Mouse (Mus musculus) midbrain, embryonic 11.5 days (tissue): ENCODE measurements around the gene Fibin. TPM values are rescaled to one million over a fixed set of nuclear protein-coding genes. Genes with fewer than 3 reads are reported as not detected.

ENCODE experiments used
- ATAC-seq: fragments of 200-750 bp; cut with Nextera tagmentation; 2 replicates; pipeline ENCODE4 v1.8.0; 2017; ENCODE audit warnings: moderate TSS enrichment, moderate library complexity; ENCODE audit not compliant: low FRiP score
- DNase-seq: peaks from one replicate; pipeline ENCODE4 v3.0.0; 2015; ENCODE audit warnings: low spot score; ENCODE audit errors: missing footprints
- H3K27ac ChIP-seq: fragments of 300-500 bp; sonication (generic); 2 replicates; pipeline ENCODE4 v1.5.1; 2014; ENCODE audit warnings: low read depth, low read length
- H3K27me3 ChIP-seq: fragments of 300-500 bp; sonication (generic); 2 replicates; pipeline ENCODE4 v1.6.1; 2014; ENCODE audit warnings: mild to moderate bottlenecking, low read length, moderate library complexity, mixed read lengths; ENCODE audit not compliant: control insufficient read depth, insufficient read depth
- H3K36me3 ChIP-seq: fragments of 300-500 bp; sonication (generic); 2 replicates; pipeline ENCODE4 v1.6.1; 2014; ENCODE audit warnings: mild to moderate bottlenecking, low read length, moderate library complexity, mixed read lengths; ENCODE audit not compliant: control insufficient read depth, insufficient read depth
- H3K4me1 ChIP-seq: fragments of 300-500 bp; sonication (generic); 2 replicates; pipeline ENCODE4 v1.6.1; 2014; ENCODE audit warnings: low read length; ENCODE audit not compliant: control insufficient read depth, insufficient read depth
- H3K4me2 ChIP-seq: fragments of 300-500 bp; sonication (generic); 2 replicates; pipeline ENCODE4 v1.6.1; 2014; ENCODE audit warnings: mild to moderate bottlenecking, moderate library complexity
- H3K4me3 ChIP-seq: fragments of 300-500 bp; sonication (generic); 2 replicates; pipeline ENCODE4 v1.5.1; 2014; ENCODE audit warnings: low read depth, low read length
- H3K9ac ChIP-seq: fragments of 300-500 bp; sonication (generic); 2 replicates; pipeline ENCODE4 v1.6.1; 2014; ENCODE audit warnings: low read length
- H3K9me3 ChIP-seq: fragments of 300-500 bp; sonication (generic); 2 replicates; pipeline ENCODE4 v1.6.1; 2016; ENCODE audit warnings: low read length; ENCODE audit not compliant: control insufficient read depth
- WGBS: fragments of 180-500 bp; shearing (Covaris S2); extraction: QIAGEN DNeasy Blood & Tissue Kit; methylation state at CpG from one replicate; pipeline ENCODE4 v1.1.7; 2014; 5-methylcytosine and 5-hydroxymethylcytosine counted together
- polyA plus RNA-seq: library from polyadenylated mRNA; unstranded; fragments of >200 nt; fragmentation: Nextera tagmentation; extraction: Ambion mirVana; gene quantifications from 2 replicates; pipeline ENCODE4 v1.2.1, GENCODE M21; 2014

Fibin gene
- polyA plus RNA-seq, result 1.7 and 2.2 TPM in 2 replicates

GRCm38 (mm10) chr2:110362432-110363283, at the start of gene Fibin:
Gene Fibin (minus strand): TSS chr2:110363183.
- Histone ChIP-seq H3K27me3 (no peaks in the 10 kb centered on the region; the same call in 1 of the 2 replicates), H3K4me3 (peak within 1 kb of the TSS; percentile 34), H3K4me2 (peak within 1 kb of the TSS; percentile 61), H3K36me3 (no peaks in the 10 kb centered on the region), H3K27ac (no peak within 1 kb of the TSS), H3K9ac (peak within 1 kb of the TSS; percentile 50), H3K9me3 (no peaks in the 10 kb centered on the region), H3K4me1 (no peaks in the 10 kb centered on the region)
- ATAC-seq, result peak; percentile 85
- peak; percentile 95 for DNase-seq
- WGBS, result 2% methylated on average over 33 of the region's 33 CpGs

DNA sequence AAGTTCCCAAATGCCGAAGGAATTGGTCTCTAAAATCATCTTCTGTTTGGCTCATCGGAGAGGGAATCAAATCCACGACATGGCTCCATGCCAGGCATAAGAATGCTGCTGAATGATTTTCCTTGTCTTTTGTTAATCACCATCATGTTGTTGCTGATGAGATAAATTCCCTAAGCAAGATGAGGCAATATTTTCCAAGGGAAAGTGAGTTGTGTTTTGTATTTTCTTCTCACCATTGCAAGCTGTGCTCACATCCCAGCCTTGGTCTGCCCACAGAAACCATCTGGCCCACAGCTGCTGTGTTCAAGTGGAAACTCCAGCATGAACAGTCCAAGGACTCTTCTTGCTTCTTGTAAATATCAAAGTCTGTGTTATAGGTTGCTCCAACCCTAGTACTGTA, 48.4 kb upstream of the Fibin start:
- WGBS, result 95% methylated on average over 3 of the region's 3 CpGs
- Histone ChIP-seq H3K27ac (no peak overlapping the region), H3K9ac (no peak overlapping the region), H3K4me3 (no peak overlapping the region), H3K36me3 (no peaks in the 10 kb centered on the region), H3K4me1 (no peaks in the 10 kb centered on the region), H3K27me3 (no peaks in the 10 kb centered on the region), H3K9me3 (no peaks in the 10 kb centered on the region), H3K4me2 (no peak overlapping the region)
- ATAC-seq (no peak), DNase-seq (no peak)

DNA sequence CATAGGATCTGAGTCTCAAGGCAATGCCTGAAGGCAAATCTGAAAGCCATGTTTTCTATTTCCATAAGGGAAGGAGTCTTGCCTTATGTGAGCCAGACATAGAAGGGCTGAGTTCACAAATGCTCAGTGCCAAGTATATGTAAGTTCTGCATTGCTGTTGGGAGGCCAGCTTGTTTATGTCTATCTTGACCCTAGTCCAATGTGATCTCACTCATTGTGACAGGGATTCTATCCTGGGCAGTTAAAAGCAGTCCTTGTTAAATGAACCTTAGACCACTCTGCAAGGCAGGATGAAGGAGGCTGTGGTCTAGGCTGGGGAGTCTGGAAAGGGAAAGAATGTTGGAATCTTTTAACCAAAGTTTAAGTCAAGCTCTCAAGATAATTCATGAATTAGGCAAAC, 45.8 kb upstream of the Fibin start:
- ATAC-seq (no peak), DNase-seq (no peak)
- no peaks in the 10 kb centered on the region for H3K9me3 ChIP-seq
- no peaks in the 10 kb centered on the region for H3K27me3 ChIP-seq
- no peak overlapping the region for H3K9ac ChIP-seq
- H3K4me2 ChIP-seq, result no peak overlapping the region
- no peak overlapping the region for H3K4me3 ChIP-seq
- no peaks in the 10 kb centered on the region for H3K36me3 ChIP-seq
- no peaks in the 10 kb centered on the region for H3K4me1 ChIP-seq
- H3K27ac ChIP-seq, result no peak overlapping the region

DNA sequence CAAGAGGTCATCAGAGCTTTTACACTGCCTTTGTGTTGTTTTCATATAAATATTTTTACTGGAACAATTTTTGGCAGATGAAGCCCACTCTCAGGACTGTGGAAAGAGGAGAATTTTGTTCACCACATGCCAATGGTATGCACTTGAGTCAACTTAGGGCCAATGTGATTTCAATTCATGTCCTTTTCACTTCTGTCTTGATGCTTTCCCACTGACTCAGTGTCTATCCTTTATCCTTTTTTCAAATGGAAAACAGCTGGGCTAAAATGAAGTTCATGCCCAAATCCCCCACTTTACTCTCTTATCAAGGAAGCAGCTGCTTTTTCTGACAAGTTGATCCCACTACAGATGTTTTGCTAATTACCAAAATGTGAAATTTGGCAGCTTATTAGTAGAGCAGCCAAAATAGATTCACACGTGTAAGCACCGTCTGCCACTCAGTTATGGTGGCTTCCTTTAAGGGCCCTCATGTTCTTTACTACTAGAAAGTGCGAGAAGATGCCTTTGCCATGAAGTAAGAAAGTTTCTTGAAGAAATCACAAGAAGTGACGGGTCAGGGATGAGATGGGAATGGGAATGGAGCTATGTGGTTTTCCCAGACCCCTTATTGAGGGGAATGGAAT, 29.8 kb upstream of the Fibin start:
- DNase-seq (no peak), ATAC-seq (no peak)
- H3K9ac ChIP-seq, result no peak overlapping the region
- no peaks in the 10 kb centered on the region for H3K4me1 ChIP-seq
- no peak overlapping the region for H3K4me2 ChIP-seq
- no peaks in the 10 kb centered on the region for H3K9me3 ChIP-seq
- no peak overlapping the region for H3K4me3 ChIP-seq
- no peak overlapping the region for H3K27ac ChIP-seq
- H3K27me3 ChIP-seq, result no peaks in the 10 kb centered on the region
- 85% methylated on average over 4 of the region's 4 CpGs for WGBS
- H3K36me3 ChIP-seq, result no peaks in the 10 kb centered on the region

- ATAC-seq (no peak), DNase-seq (no peak)
Observed at GRCm38 (mm10) chr2:110390736-110391409, 27.9 kb upstream of the Fibin start.

GRCm38 (mm10) chr2:110379811-110380210, 16.8 kb upstream of the Fibin start:
- ATAC-seq (no peak), DNase-seq (no peak)
- H3K4me3 ChIP-seq, result no peak overlapping the region
- no peaks in the 10 kb centered on the region for H3K9me3 ChIP-seq
- H3K36me3 ChIP-seq, result no peaks in the 10 kb centered on the region
- no peak overlapping the region for H3K9ac ChIP-seq
- H3K27me3 ChIP-seq, result no peaks in the 10 kb centered on the region
- WGBS, result 86% methylated on average over 2 of the region's 2 CpGs
- no peak overlapping the region for H3K27ac ChIP-seq
- no peak overlapping the region for H3K4me2 ChIP-seq
- H3K4me1 ChIP-seq, result no peaks in the 10 kb centered on the region

More at GRCm38 (mm10) chr2:110390736-110391409, 27.9 kb upstream of the Fibin start:
- Histone ChIP-seq H3K9ac (no peak overlapping the region), H3K36me3 (no peaks in the 10 kb centered on the region), H3K9me3 (no peaks in the 10 kb centered on the region), H3K27me3 (no peaks in the 10 kb centered on the region), H3K4me3 (no peak overlapping the region), H3K27ac (no peak overlapping the region), H3K4me1 (no peaks in the 10 kb centered on the region), H3K4me2 (no peak overlapping the region)
- 81% methylated on average over 5 of the region's 5 CpGs for WGBS

DNA sequence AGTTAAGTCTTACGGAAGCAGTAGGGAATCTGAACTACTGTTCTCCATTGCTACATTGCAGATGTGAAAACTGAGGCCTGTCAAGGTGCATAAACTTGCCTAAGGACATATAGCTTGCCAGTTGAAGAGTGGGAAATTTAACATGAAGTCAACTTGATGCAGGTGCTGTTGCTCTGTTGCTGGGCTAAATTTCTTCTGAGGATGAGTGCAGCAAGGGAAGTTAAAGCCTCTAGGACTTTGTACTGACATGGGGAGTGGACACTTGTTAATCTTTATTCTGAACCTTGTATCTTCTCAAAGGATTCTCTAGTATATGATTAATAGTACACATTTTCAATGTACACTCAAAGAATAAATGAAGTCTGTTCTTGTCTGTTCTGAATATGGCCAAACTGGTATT, 13.7 kb upstream of the Fibin start:
- H3K9me3 ChIP-seq, result no peaks in the 10 kb centered on the region
- H3K4me3 ChIP-seq, result no peak overlapping the region
- no peak overlapping the region for H3K9ac ChIP-seq
- H3K36me3 ChIP-seq, result no peaks in the 10 kb centered on the region
- H3K27ac ChIP-seq, result no peak overlapping the region
- H3K4me1 ChIP-seq, result 0 out of 2 replicates have a peak, but pooled peaks cover 2% of the 10 kb centered on the region
- no peak for ATAC-seq
- WGBS, result 84% methylated on average over 1 of the region's 1 CpGs
- DNase-seq, result no peak
- H3K27me3 ChIP-seq, result no peaks in the 10 kb centered on the region
- H3K4me2 ChIP-seq, result no peak overlapping the region

DNA sequence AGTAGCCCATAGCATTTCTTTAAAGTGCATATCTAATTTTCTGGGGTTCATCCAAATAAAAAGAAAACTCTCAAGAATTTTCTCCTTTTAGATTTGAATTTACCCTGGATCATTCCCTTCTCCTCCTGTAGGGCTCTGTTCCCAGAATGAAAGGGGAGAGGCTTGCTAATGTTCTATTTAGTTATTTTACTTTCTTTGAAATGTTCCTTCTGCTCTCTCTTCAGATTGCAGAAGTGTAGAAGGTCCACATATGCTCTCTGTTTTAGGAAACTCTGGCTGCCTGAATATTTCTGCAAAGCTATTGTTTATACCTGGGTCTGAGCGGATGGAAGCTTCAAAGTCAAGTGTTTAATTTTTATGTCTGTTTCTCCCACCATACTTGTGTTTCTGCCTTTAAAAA, 12.5 kb upstream of the Fibin start:
- Histone ChIP-seq H3K36me3 (no peaks in the 10 kb centered on the region), H3K27ac (no peak overlapping the region), H3K4me2 (no peak overlapping the region), H3K4me3 (no peak overlapping the region), H3K27me3 (no peaks in the 10 kb centered on the region), H3K9me3 (no peaks in the 10 kb centered on the region), H3K9ac (no peak overlapping the region), H3K4me1 (0 out of 2 replicates have a peak, but pooled peaks cover 2% of the 10 kb centered on the region)
- 91% methylated on average over 1 of the region's 1 CpGs for WGBS
- DNase-seq (no peak), ATAC-seq (no peak)

DNA sequence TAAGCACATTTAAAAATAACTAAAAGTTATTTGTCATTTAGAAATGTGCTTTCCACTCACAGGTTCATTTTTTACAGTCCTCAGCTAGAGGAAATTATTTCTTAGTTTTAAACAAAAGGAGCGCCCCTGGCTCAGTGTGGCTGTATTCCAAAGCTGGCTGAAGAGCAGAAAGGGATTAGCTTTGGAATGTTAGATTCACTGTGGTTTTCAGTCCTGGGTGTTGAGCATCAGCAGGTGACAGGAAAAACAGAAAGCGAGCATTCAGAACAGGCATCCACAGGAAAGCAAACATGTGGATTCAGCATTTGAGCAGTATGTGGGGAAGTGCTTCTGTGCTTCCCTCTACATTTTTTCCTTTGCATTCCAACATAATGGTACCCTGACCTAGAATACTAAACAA, 10.2 kb upstream of the Fibin start:
- H3K27me3 ChIP-seq, result no peaks in the 10 kb centered on the region
- ATAC-seq, result 0 out of 2 replicates have a peak, but pooled peaks have one; percentile 39
- H3K4me3 ChIP-seq, result no peak overlapping the region
- H3K9ac ChIP-seq, result no peak overlapping the region
- H3K4me1 ChIP-seq, result 0 out of 2 replicates have a peak, but pooled peaks cover 2% of the 10 kb centered on the region
- H3K9me3 ChIP-seq, result no peaks in the 10 kb centered on the region
- no peaks in the 10 kb centered on the region for H3K36me3 ChIP-seq
- DNase-seq, result no peak
- no peak overlapping the region for H3K4me2 ChIP-seq
- H3K27ac ChIP-seq, result no peak overlapping the region
- WGBS, result 23% methylated on average over 2 of the region's 2 CpGs
